Mouse (Mus musculus): ENCODE data around the gene Gm10160. TPM values are rescaled to one million over a fixed set of nuclear protein-coding genes. Genes with fewer than 3 reads are reported as not detected.

Gm10160 gene
- total and polyA plus RNA-seq, 3 experiments: not detected

GRCm38 (mm10) chr7:81835430-81835829 is 20.2 kb downstream of the Gm10160 start:
- no peak for DNase-seq
- WGBS: 79% methylated on average over 5 of the region's 5 CpGs
- H3K79me2 ChIP-seq (replicated peaks; ENCODE audit: control insufficient read depth, insufficient read depth, low read length): no peaks in the 10 kb centered on the region
- TF ChIP-seq CTCF (IDR thresholded peaks at IDR 0.05) (no peak), EP300 (IDR thresholded peaks at IDR 0.05; ENCODE audit: insufficient read depth, low read depth, low read length) (no peak), POLR2A (IDR thresholded peaks at IDR 0.05; ENCODE audit: insufficient read depth, low read depth, low read length) (no peak)
- no peak overlapping the region for H3K4me3 ChIP-seq
- no peak overlapping the region for H3K27ac ChIP-seq
- intact Hi-C loops (cut with DNase I): no loop called here
- no peaks in the 10 kb centered on the region for H3K4me1 ChIP-seq (ENCODE audit: control insufficient read depth, insufficient read depth, low read length)
- H3K9ac ChIP-seq (ENCODE audit: low read depth, low read length): no peak overlapping the region
- no peaks in the 10 kb centered on the region for H3K36me3 ChIP-seq (ENCODE audit: control insufficient read depth, insufficient read depth, low read length)
- no peaks in the 10 kb centered on the region for H3K27me3 ChIP-seq (ENCODE audit: control insufficient read depth, insufficient read depth, low read length)

GRCm38 (mm10) chr7:81834847-81835246 is 20.7 kb downstream of the Gm10160 start:
- Histone ChIP-seq H3K4me3 (no peak overlapping the region), H3K27ac (no peak overlapping the region), H3K79me2 (replicated peaks; ENCODE audit: control insufficient read depth, insufficient read depth, low read length) (no peaks in the 10 kb centered on the region), H3K9ac (ENCODE audit: low read depth, low read length) (no peak overlapping the region), H3K4me1 (ENCODE audit: control insufficient read depth, insufficient read depth, low read length) (no peaks in the 10 kb centered on the region; the same call in 1 of the 2 replicates), H3K36me3 (ENCODE audit: control insufficient read depth, insufficient read depth, low read length) (no peaks in the 10 kb centered on the region), H3K27me3 (ENCODE audit: control insufficient read depth, insufficient read depth, low read length) (no peaks in the 10 kb centered on the region)
- no peak for TF ChIP-seq EP300 (IDR thresholded peaks at IDR 0.05; ENCODE audit: insufficient read depth, low read depth, low read length)
- peak; percentile 37 for TF ChIP-seq CTCF (IDR thresholded peaks at IDR 0.05)
- DNase-seq: no peak
- intact Hi-C loops (cut with DNase I): no loop called here

- Histone ChIP-seq H3K4me3 (peak within 1 kb of the TSS; percentile 91), H3K27ac (peak within 1 kb of the TSS; percentile 90), H3K36me3 (ENCODE audit: control insufficient read depth, insufficient read depth, low read length) (peaks cover 19% of the 10 kb centered on the region), H3K9ac (ENCODE audit: low read depth, low read length) (peak within 1 kb of the TSS; percentile 93), H3K27me3 (ENCODE audit: control insufficient read depth, insufficient read depth, low read length) (no peaks in the 10 kb centered on the region), H3K4me1 (ENCODE audit: control insufficient read depth, insufficient read depth, low read length) (peaks cover 17% of the 10 kb centered on the region), H3K79me2 (replicated peaks; ENCODE audit: control insufficient read depth, insufficient read depth, low read length) (no peaks in the 10 kb centered on the region)
- DNase-seq: peak; percentile 93 to 95
- peak; percentile 69; the same call in 1 of the 2 replicates for TF ChIP-seq POLR2A (IDR thresholded peaks at IDR 0.05; ENCODE audit: insufficient read depth, low read depth, low read length)
- no peak for TF ChIP-seq CTCF (IDR thresholded peaks at IDR 0.05)
- intact Hi-C loops (cut with DNase I): loop anchor here (2.0 kb wide), 2 partner anchors 33 to 103 kb away; no protein-coding TSS in a partner anchor
- WGBS: under 1% methylated on average over 53 of the region's 58 CpGs
Measured at GRCm38 (mm10) chr7:81829379-81829894, 26.2 kb downstream of the Gm10160 start, which contains the start of gene Btbd1. Gene Btbd1, minus strand, starts transcription at chr7:81829431.

GRCm38 (mm10) chr7:81828681-81829378 is 26.8 kb downstream of the Gm10160 start:
- peaks cover 3% of the 10 kb centered on the region for H3K79me2 ChIP-seq (replicated peaks; ENCODE audit: control insufficient read depth, insufficient read depth, low read length)
- intact Hi-C loops (cut with DNase I): loop anchor here (2.0 kb wide), 2 partner anchors 34 to 104 kb away; no protein-coding TSS in a partner anchor
- H3K27me3 ChIP-seq (ENCODE audit: control insufficient read depth, insufficient read depth, low read length): no peaks in the 10 kb centered on the region
- under 1% methylated on average over 90 of the region's 91 CpGs for WGBS
- peaks cover 17% of the 10 kb centered on the region for H3K4me1 ChIP-seq (ENCODE audit: control insufficient read depth, insufficient read depth, low read length)
- no peak for TF ChIP-seq CTCF (IDR thresholded peaks at IDR 0.05)
- no peak for TF ChIP-seq EP300 (IDR thresholded peaks at IDR 0.05; ENCODE audit: insufficient read depth, low read depth, low read length)
- no peak for TF ChIP-seq POLR2A (IDR thresholded peaks at IDR 0.05; ENCODE audit: insufficient read depth, low read depth, low read length)
- DNase-seq: no peak
- peak overlapping the region; percentile 93 for H3K9ac ChIP-seq (ENCODE audit: low read depth, low read length)
- peak overlapping the region; percentile 90 for H3K27ac ChIP-seq
- peaks cover 19% of the 10 kb centered on the region for H3K36me3 ChIP-seq (ENCODE audit: control insufficient read depth, insufficient read depth, low read length)
- peak overlapping the region; percentile 91 for H3K4me3 ChIP-seq

GRCm38 (mm10) chr7:81827806-81828667 is 27.6 kb downstream of the Gm10160 start:
- peak overlapping the region; percentile 90 for H3K27ac ChIP-seq
- H3K4me3 ChIP-seq: peak overlapping the region; percentile 91
- DNase-seq: no peak
- H3K4me1 ChIP-seq (ENCODE audit: control insufficient read depth, insufficient read depth, low read length): peaks cover 18% of the 10 kb centered on the region
- WGBS: 13% methylated on average over 17 of the region's 17 CpGs
- H3K36me3 ChIP-seq (ENCODE audit: control insufficient read depth, insufficient read depth, low read length): peaks cover 21% of the 10 kb centered on the region
- intact Hi-C loops (cut with DNase I): loop anchor here (2.0 kb wide), 2 partner anchors 35 to 105 kb away; no protein-coding TSS in a partner anchor
- H3K27me3 ChIP-seq (ENCODE audit: control insufficient read depth, insufficient read depth, low read length): no peaks in the 10 kb centered on the region
- H3K79me2 ChIP-seq (replicated peaks; ENCODE audit: control insufficient read depth, insufficient read depth, low read length): peaks cover 5% of the 10 kb centered on the region
- no peak for TF ChIP-seq CTCF (IDR thresholded peaks at IDR 0.05)
- no peak for TF ChIP-seq EP300 (IDR thresholded peaks at IDR 0.05; ENCODE audit: insufficient read depth, low read depth, low read length)
- TF ChIP-seq POLR2A (IDR thresholded peaks at IDR 0.05; ENCODE audit: insufficient read depth, low read depth, low read length): no peak
- peak overlapping the region; percentile 93 for H3K9ac ChIP-seq (ENCODE audit: low read depth, low read length)
